Mouse (Mus musculus): ENCODE measurements around the gene Kcna10. TPM values are rescaled to one million over a fixed set of nuclear protein-coding genes. Genes with fewer than 3 reads are reported as not detected.
A peak's percentile ranks its signal among the peaks of the same experiment; 100 is the strongest.

Gene Kcna10
- total and polyA plus RNA-seq, 3 experiments, result not detected

- Histone ChIP-seq H3K36me3 (ENCODE audit: control insufficient read depth, insufficient read depth, low read length) (no peaks in the 10 kb centered on the region), H3K79me2 (replicated peaks; ENCODE audit: control insufficient read depth, insufficient read depth, low read length) (no peaks in the 10 kb centered on the region), H3K27ac (no peak overlapping the region), H3K27me3 (ENCODE audit: control insufficient read depth, insufficient read depth, low read length) (no peaks in the 10 kb centered on the region), H3K9ac (ENCODE audit: low read depth, low read length) (no peak overlapping the region), H3K4me3 (no peak overlapping the region), H3K4me1 (ENCODE audit: control insufficient read depth, insufficient read depth, low read length) (no peaks in the 10 kb centered on the region)
- no peak for DNase-seq
- intact Hi-C loops (cut with DNase I), result no loop called here
- WGBS, result 81% methylated on average over 11 of the region's 11 CpGs
- no peak for TF ChIP-seq EP300 (IDR thresholded peaks at IDR 0.05; ENCODE audit: insufficient read depth, low read depth, low read length)
- TF ChIP-seq POLR2A (IDR thresholded peaks at IDR 0.05; ENCODE audit: insufficient read depth, low read depth, low read length), result no peak
- TF ChIP-seq CTCF (IDR thresholded peaks at IDR 0.05), result no peak
Measured at GRCm38 (mm10) chr3:107153772-107154655, 28.8 kb upstream of the Kcna10 start.

GRCm38 (mm10) chr3:107158856-107159255 is 24.0 kb upstream of the Kcna10 start:
- no peak for DNase-seq
- no peak overlapping the region for H3K4me3 ChIP-seq
- TF ChIP-seq POLR2A (IDR thresholded peaks at IDR 0.05; ENCODE audit: insufficient read depth, low read depth, low read length) (no peak), CTCF (IDR thresholded peaks at IDR 0.05) (no peak), EP300 (IDR thresholded peaks at IDR 0.05; ENCODE audit: insufficient read depth, low read depth, low read length) (no peak)
- no peaks in the 10 kb centered on the region for H3K4me1 ChIP-seq (ENCODE audit: control insufficient read depth, insufficient read depth, low read length)
- H3K36me3 ChIP-seq (ENCODE audit: control insufficient read depth, insufficient read depth, low read length), result no peaks in the 10 kb centered on the region
- H3K27ac ChIP-seq, result no peak overlapping the region
- WGBS, result 90% methylated on average over 7 of the region's 7 CpGs
- H3K27me3 ChIP-seq (ENCODE audit: control insufficient read depth, insufficient read depth, low read length), result no peaks in the 10 kb centered on the region
- no peak overlapping the region for H3K9ac ChIP-seq (ENCODE audit: low read depth, low read length)
- H3K79me2 ChIP-seq (replicated peaks; ENCODE audit: control insufficient read depth, insufficient read depth, low read length), result no peaks in the 10 kb centered on the region
- intact Hi-C loops (cut with DNase I), result no loop called here

- Histone ChIP-seq H3K79me2 (replicated peaks; ENCODE audit: control insufficient read depth, insufficient read depth, low read length) (no peaks in the 10 kb centered on the region), H3K4me1 (ENCODE audit: control insufficient read depth, insufficient read depth, low read length) (no peaks in the 10 kb centered on the region), H3K27me3 (ENCODE audit: control insufficient read depth, insufficient read depth, low read length) (no peaks in the 10 kb centered on the region), H3K36me3 (ENCODE audit: control insufficient read depth, insufficient read depth, low read length) (no peaks in the 10 kb centered on the region), H3K4me3 (no peak overlapping the region), H3K27ac (no peak overlapping the region), H3K9ac (ENCODE audit: low read depth, low read length) (no peak overlapping the region)
- intact Hi-C loops (cut with DNase I), result no loop called here
- TF ChIP-seq CTCF (IDR thresholded peaks at IDR 0.05) (peak; percentile 20; the same call in 1 of the 2 replicates), POLR2A (IDR thresholded peaks at IDR 0.05; ENCODE audit: insufficient read depth, low read depth, low read length) (no peak)
- no peak for DNase-seq
- WGBS, result 77% methylated on average over 3 of the region's 3 CpGs
Measured at GRCm38 (mm10) chr3:107159418-107159817, 23.4 kb upstream of the Kcna10 start.

- intact Hi-C loops (cut with DNase I), result no loop called here
- H3K4me3 ChIP-seq, result no peak overlapping the region
- peak; percentile 60 for TF ChIP-seq CTCF (IDR thresholded peaks at IDR 0.05)
- TF ChIP-seq POLR2A (IDR thresholded peaks at IDR 0.05; ENCODE audit: insufficient read depth, low read depth, low read length), result no peak
- no peak for TF ChIP-seq EP300 (IDR thresholded peaks at IDR 0.05; ENCODE audit: insufficient read depth, low read depth, low read length)
- no peak overlapping the region for H3K27ac ChIP-seq
- H3K4me1 ChIP-seq (ENCODE audit: control insufficient read depth, insufficient read depth, low read length), result no peaks in the 10 kb centered on the region
- H3K36me3 ChIP-seq (ENCODE audit: control insufficient read depth, insufficient read depth, low read length), result no peaks in the 10 kb centered on the region
- 5% methylated on average over 17 of the region's 17 CpGs for WGBS
- no peaks in the 10 kb centered on the region for H3K27me3 ChIP-seq (ENCODE audit: control insufficient read depth, insufficient read depth, low read length)
- H3K79me2 ChIP-seq (replicated peaks; ENCODE audit: control insufficient read depth, insufficient read depth, low read length), result no peaks in the 10 kb centered on the region
- H3K9ac ChIP-seq (ENCODE audit: low read depth, low read length), result no peak overlapping the region
- DNase-seq, result peak; percentile 14 to 30
Measured at GRCm38 (mm10) chr3:107159859-107160324, 23.0 kb upstream of the Kcna10 start.

- H3K4me3 ChIP-seq, result no peak overlapping the region
- WGBS, result 93% methylated on average over 2 of the region's 2 CpGs
- intact Hi-C loops (cut with DNase I), result no loop called here
- no peaks in the 10 kb centered on the region for H3K27me3 ChIP-seq (ENCODE audit: control insufficient read depth, insufficient read depth, low read length)
- TF ChIP-seq CTCF (IDR thresholded peaks at IDR 0.05) (no peak), EP300 (IDR thresholded peaks at IDR 0.05; ENCODE audit: insufficient read depth, low read depth, low read length) (no peak), POLR2A (IDR thresholded peaks at IDR 0.05; ENCODE audit: insufficient read depth, low read depth, low read length) (no peak)
- H3K79me2 ChIP-seq (replicated peaks; ENCODE audit: control insufficient read depth, insufficient read depth, low read length), result no peaks in the 10 kb centered on the region
- H3K9ac ChIP-seq (ENCODE audit: low read depth, low read length), result no peak overlapping the region
- H3K4me1 ChIP-seq (ENCODE audit: control insufficient read depth, insufficient read depth, low read length), result no peaks in the 10 kb centered on the region
- H3K36me3 ChIP-seq (ENCODE audit: control insufficient read depth, insufficient read depth, low read length), result no peaks in the 10 kb centered on the region
- no peak for DNase-seq
- H3K27ac ChIP-seq, result no peak overlapping the region
Measured at GRCm38 (mm10) chr3:107162741-107163140, 20.1 kb upstream of the Kcna10 start.

- Histone ChIP-seq H3K4me1 (ENCODE audit: control insufficient read depth, insufficient read depth, low read length) (no peaks in the 10 kb centered on the region), H3K79me2 (replicated peaks; ENCODE audit: control insufficient read depth, insufficient read depth, low read length) (no peaks in the 10 kb centered on the region), H3K27me3 (ENCODE audit: control insufficient read depth, insufficient read depth, low read length) (no peaks in the 10 kb centered on the region), H3K36me3 (ENCODE audit: control insufficient read depth, insufficient read depth, low read length) (no peaks in the 10 kb centered on the region), H3K9ac (ENCODE audit: low read depth, low read length) (no peak overlapping the region), H3K27ac (no peak overlapping the region), H3K4me3 (no peak overlapping the region)
- TF ChIP-seq POLR2A (IDR thresholded peaks at IDR 0.05; ENCODE audit: insufficient read depth, low read depth, low read length), result no peak
- no peak for TF ChIP-seq CTCF (IDR thresholded peaks at IDR 0.05)
- no peak for TF ChIP-seq EP300 (IDR thresholded peaks at IDR 0.05; ENCODE audit: insufficient read depth, low read depth, low read length)
- no peak for DNase-seq
- intact Hi-C loops (cut with DNase I), result no loop called here
- 57% methylated on average over 2 of the region's 2 CpGs for WGBS
Measured at GRCm38 (mm10) chr3:107169552-107169951, 13.3 kb upstream of the Kcna10 start.

All from heart, adult 2 months (tissue).